Mouse (Mus musculus): ENCODE results near the gene Lsm6. TPM values are rescaled to one million over a fixed set of nuclear protein-coding genes. Genes with fewer than 3 reads are reported as not detected.

Lsm6 gene
- polyA plus RNA-seq, 1 experiment from 2014 or later = 182 TPM

DNA sequence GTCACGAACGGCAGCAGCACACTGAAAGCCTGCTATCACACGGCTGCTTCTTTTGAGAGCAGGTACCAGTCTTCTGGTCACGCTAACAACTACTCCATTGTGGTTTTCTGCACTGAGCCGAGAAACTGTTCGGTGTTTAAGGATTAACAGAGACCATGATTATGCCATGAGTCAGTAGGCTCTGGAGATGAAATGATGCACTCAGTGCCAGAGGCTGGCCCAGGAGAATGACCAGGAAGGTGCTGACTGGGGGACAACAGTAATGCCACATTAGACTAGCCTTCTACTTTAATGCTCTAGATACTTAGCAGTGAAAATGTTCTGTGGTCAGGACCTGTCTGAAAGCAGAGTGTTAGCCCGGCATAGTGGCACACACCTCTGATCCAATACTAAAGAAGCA lies 23.0 kb downstream of the Lsm6 start:
- H3K9me3 ChIP-seq (replicated peaks) = no peaks in the 10 kb centered on the region; the same call in 1 of the 2 replicates
- H3K4me3 ChIP-seq = no peak overlapping the region
- H3K27me3 ChIP-seq = no peaks in the 10 kb centered on the region
- no peak overlapping the region for H3K9ac ChIP-seq
- no peak overlapping the region for H3K4me2 ChIP-seq (replicated peaks)
- 87% methylated on average over 7 of the region's 7 CpGs for WGBS
- peaks cover 8% of the 10 kb centered on the region for H3K36me3 ChIP-seq
- ATAC-seq (ENCODE audit: low FRiP score) = no peak
- no peaks in the 10 kb centered on the region for H3K4me1 ChIP-seq
- no peak overlapping the region for H3K27ac ChIP-seq

GRCm38 (mm10) chr8:78793231-78793630 lies 27.7 kb downstream of the Lsm6 start:
- 88% methylated on average over 4 of the region's 4 CpGs for WGBS

DNA sequence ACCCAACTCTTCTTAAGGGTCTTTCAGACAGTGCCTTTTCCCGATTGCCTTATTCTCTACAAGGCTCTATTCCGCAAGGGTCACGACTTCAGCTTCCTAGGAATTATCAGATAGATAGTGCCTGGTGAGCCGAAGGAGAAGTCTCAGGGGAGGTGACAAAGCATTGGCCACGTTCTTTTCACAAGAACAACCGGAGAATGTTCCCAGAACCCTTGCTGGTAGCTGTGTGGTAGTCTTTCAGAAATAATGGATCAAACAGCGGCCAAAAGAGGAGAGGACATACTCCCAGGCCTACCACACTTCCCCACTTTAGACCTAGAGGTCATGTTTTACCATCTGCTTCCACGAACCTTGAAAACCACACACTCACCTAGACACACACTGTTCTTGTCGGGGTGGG lies 44.1 kb downstream of the Lsm6 start:
- H3K4me3 ChIP-seq = no peak overlapping the region
- no peak overlapping the region for H3K4me2 ChIP-seq (replicated peaks)
- ATAC-seq (ENCODE audit: low FRiP score) = no peak
- no peaks in the 10 kb centered on the region for H3K4me1 ChIP-seq
- 88% methylated on average over 9 of the region's 9 CpGs for WGBS
- H3K36me3 ChIP-seq = no peaks in the 10 kb centered on the region
- H3K27me3 ChIP-seq = no peaks in the 10 kb centered on the region
- no peaks in the 10 kb centered on the region for H3K9me3 ChIP-seq (replicated peaks)
- no peak overlapping the region for H3K27ac ChIP-seq
- H3K9ac ChIP-seq = no peak overlapping the region

More at GRCm38 (mm10) chr8:78793231-78793630, 27.7 kb downstream of the Lsm6 start:
- no peaks in the 10 kb centered on the region for H3K27me3 ChIP-seq
- no peak overlapping the region for H3K4me3 ChIP-seq
- no peak overlapping the region for H3K9ac ChIP-seq
- peaks cover 3% of the 10 kb centered on the region; the same call in 1 of the 2 replicates for H3K36me3 ChIP-seq
- H3K9me3 ChIP-seq (replicated peaks) = no peaks in the 10 kb centered on the region; the same call in 1 of the 2 replicates
- no peaks in the 10 kb centered on the region for H3K4me1 ChIP-seq
- H3K4me2 ChIP-seq (replicated peaks) = no peak overlapping the region
- ATAC-seq (ENCODE audit: low FRiP score) = no peak
- H3K27ac ChIP-seq = no peak overlapping the region

- Histone ChIP-seq H3K27ac (no peak overlapping the region), H3K27me3 (no peaks in the 10 kb centered on the region), H3K4me3 (no peak overlapping the region), H3K4me2 (replicated peaks) (no peak overlapping the region), H3K9me3 (replicated peaks) (no peaks in the 10 kb centered on the region), H3K9ac (no peak overlapping the region), H3K36me3 (no peaks in the 10 kb centered on the region), H3K4me1 (no peaks in the 10 kb centered on the region)
- no peak for ATAC-seq (ENCODE audit: low FRiP score)
- 66% methylated on average over 7 of the region's 7 CpGs for WGBS
These were observed 49.7 kb downstream of the Lsm6 start for GRCm38 (mm10) chr8:78771256-78771655.

GRCm38 (mm10) chr8:78770584-78770983 lies 50.4 kb downstream of the Lsm6 start:
- H3K36me3 ChIP-seq = no peaks in the 10 kb centered on the region
- 98% methylated on average over 3 of the region's 3 CpGs for WGBS
- no peak overlapping the region for H3K4me3 ChIP-seq
- no peak overlapping the region for H3K4me2 ChIP-seq (replicated peaks)
- H3K27me3 ChIP-seq = no peaks in the 10 kb centered on the region
- no peaks in the 10 kb centered on the region for H3K9me3 ChIP-seq (replicated peaks)
- H3K9ac ChIP-seq = no peak overlapping the region
- ATAC-seq (ENCODE audit: low FRiP score) = no peak
- H3K4me1 ChIP-seq = no peaks in the 10 kb centered on the region
- no peak overlapping the region for H3K27ac ChIP-seq

GRCm38 (mm10) chr8:78765556-78765955 lies 55.4 kb downstream of the Lsm6 start:
- Histone ChIP-seq H3K9me3 (replicated peaks) (no peaks in the 10 kb centered on the region; the same call in 1 of the 2 replicates), H3K9ac (no peak overlapping the region), H3K27ac (no peak overlapping the region), H3K4me3 (no peak overlapping the region), H3K27me3 (no peaks in the 10 kb centered on the region), H3K4me1 (no peaks in the 10 kb centered on the region), H3K36me3 (no peaks in the 10 kb centered on the region), H3K4me2 (replicated peaks) (no peak overlapping the region)
- no peak for ATAC-seq (ENCODE audit: low FRiP score)
- 86% methylated on average over 1 of the region's 1 CpGs for WGBS

GRCm38 (mm10) chr8:78764976-78765375 lies 56.0 kb downstream of the Lsm6 start:
- no peak for ATAC-seq (ENCODE audit: low FRiP score)
- Histone ChIP-seq H3K27me3 (no peaks in the 10 kb centered on the region), H3K27ac (no peak overlapping the region), H3K36me3 (no peaks in the 10 kb centered on the region), H3K4me3 (no peak overlapping the region), H3K4me1 (no peaks in the 10 kb centered on the region), H3K9me3 (replicated peaks) (no peaks in the 10 kb centered on the region; the same call in 1 of the 2 replicates), H3K4me2 (replicated peaks) (no peak overlapping the region), H3K9ac (no peak overlapping the region)

GRCm38 (mm10) chr8:78759139-78759538 lies 61.8 kb downstream of the Lsm6 start:
- Histone ChIP-seq H3K4me3 (no peak overlapping the region), H3K36me3 (no peaks in the 10 kb centered on the region), H3K4me1 (no peaks in the 10 kb centered on the region), H3K27ac (no peak overlapping the region), H3K27me3 (no peaks in the 10 kb centered on the region), H3K9me3 (replicated peaks) (no peaks in the 10 kb centered on the region; the same call in 1 of the 2 replicates), H3K4me2 (replicated peaks) (no peak overlapping the region), H3K9ac (no peak overlapping the region)
- no peak for ATAC-seq (ENCODE audit: low FRiP score)

GRCm38 (mm10) chr8:78754986-78755385 lies 66.0 kb downstream of the Lsm6 start:
- H3K36me3 ChIP-seq = no peaks in the 10 kb centered on the region
- WGBS = 84% methylated on average over 4 of the region's 4 CpGs

More at GRCm38 (mm10) chr8:78754986-78755385, 66.0 kb downstream of the Lsm6 start:
- Histone ChIP-seq H3K27me3 (no peaks in the 10 kb centered on the region), H3K9me3 (replicated peaks) (no peaks in the 10 kb centered on the region), H3K9ac (no peak overlapping the region), H3K4me2 (replicated peaks) (no peak overlapping the region), H3K4me1 (no peaks in the 10 kb centered on the region), H3K27ac (no peak overlapping the region), H3K4me3 (no peak overlapping the region)
- no peak for ATAC-seq (ENCODE audit: low FRiP score)

Other genes with a start within 250 kb of the Lsm6 start
- gene Zfp827, start 207.3 kb upstream of the Lsm6 start, polyA plus RNA-seq (2016; fragmentation: Nextera tagmentation; extraction: Ambion mirVana) = 14.2 and 15.2 TPM in 2 replicates